Mouse (Mus musculus) frontal cortex, adult (tissue): ENCODE data around the gene Tsc22d2.

ENCODE experiments used
- ATAC-seq: cut with Nextera tagmentation; 2 replicates; pipeline ENCODE4 v1.9.2; 2017; ENCODE audit warnings: mild to moderate bottlenecking, moderate library complexity, mixed read lengths; ENCODE audit not compliant: low TSS enrichment

The Tsc22d2 gene

DNA sequence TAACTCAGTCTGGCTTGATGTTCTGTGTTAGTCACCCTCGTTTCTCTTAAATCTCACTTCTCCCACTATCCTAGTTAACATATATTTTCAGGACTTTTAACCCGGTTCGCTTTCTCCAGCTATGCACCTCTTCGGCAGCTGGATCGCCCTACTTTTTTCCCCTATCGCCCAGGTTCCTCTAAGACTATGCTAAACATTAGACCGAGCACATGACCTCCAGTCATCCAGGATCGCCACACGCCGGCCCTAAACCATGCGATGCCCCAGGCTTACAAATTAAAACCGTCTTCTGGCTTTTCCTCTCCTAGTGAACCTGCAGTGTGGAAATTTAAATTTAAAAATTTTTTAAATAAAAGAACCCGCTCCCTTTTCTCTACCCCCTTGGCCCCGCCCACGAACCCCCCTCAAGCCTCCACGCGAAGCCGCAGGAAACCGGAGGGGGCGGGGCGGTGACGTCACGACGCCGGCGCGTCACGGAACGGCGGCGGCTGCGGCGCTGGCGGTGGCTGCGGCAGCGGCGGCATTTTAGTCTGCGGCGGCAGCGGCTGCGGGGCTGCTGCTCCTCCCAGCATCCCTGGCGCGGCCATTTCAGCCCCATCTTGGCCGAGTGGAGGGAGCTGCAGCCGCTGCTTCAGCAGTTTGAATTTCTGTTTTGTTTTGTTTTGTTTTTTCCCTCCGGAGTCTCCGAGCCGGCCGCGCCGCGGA lies at the start of gene Tsc22d2:
Tsc22d2 (plus strand) TSS at position 482 of the 705 bp plus-strand sequence.
- peak; percentile 68 for ATAC-seq

DNA sequence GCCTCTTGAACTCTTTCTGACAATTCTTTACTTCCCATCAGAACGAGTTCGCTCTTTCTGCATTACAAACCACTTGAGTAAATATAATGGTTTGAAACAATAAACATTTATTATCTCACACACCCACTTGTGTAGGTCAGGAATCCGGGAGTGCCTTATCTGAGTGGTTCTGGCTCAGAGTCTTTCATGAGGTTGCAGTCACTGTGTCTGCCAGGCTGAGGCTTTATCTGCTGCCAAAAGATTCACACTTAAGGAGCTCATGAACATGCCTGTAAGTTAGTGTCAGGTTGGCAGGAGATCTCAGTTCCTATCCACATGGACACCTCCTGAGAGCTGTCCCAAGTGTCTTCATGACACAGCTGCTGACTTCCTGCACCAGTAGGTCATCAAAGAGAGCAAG lies 47.8 kb upstream of the Tsc22d2 start:
- no peak for ATAC-seq

DNA sequence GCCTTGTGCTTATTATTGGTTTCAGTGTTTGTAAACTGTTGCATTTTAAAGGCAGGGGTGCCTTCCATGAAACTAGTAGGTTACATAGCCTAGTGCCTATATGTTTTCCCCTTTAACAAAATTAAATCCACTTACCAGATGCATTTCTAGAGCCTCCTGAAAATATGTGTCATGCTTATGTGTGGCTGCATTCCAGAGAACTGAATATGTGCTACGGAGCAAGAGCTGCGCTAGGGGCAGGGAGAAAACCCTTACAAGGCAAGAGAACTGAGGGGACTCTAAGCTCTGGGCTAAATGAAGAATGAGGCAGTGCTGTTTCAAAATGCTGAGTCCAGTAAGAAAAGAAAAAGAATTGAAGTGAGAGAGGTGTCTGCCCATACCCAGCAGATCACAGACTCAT lies 43.7 kb upstream of the Tsc22d2 start:
- no peak for ATAC-seq

DNA sequence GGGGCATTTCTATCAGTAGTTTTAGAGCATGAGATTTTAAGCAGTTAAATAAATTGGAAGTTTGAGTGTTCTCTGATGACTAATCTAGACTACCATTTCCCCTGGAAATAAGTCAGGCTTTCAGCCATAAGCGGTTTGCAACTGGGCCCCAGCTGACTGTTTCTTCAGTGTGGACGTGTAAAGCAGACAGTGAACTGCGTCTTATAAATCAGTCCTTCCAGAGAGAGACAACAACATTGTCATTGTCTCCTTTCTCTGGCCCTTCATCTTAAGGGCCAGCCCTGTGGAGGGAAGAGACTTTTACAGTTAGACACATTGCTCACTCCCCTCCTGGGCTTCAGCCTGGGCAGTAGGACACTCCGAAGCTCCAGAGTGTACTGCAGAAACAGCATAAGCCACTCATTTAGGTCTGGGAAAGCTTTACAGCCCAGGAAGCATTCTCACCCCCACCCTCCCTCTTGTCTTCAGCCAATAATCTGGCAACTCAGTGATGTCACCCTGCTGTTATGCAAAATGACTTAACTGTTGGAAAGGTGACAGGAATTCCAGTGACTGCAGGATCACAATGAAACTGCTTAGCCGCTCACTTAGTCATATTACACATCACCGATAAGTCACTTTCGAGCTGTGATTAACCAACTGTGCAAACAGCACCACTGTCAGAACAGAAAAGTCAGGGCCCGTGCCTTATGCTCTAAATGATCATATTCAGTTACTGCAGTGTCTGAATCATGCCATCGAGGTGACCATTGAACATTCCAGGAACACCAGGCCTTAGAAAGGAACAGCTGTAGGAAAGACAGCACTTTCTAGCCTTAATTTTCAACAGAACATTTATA lies 42.2 kb upstream of the Tsc22d2 start:
- peak; percentile 88 for ATAC-seq

DNA sequence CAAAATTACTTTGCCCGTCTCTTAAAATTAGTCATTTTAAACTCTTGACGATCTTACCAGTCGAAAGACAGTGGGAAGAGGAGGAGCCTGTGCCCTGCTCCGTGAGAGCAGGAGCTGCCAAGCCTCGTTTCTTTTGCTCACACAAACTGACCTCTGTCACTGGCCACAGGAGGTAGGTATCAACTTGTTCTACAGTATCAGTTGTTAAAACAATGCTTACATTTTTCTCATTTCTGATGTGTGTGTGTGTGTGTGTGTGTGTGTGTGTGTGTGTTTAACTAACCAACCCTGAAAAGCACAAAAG lies 41.7 kb upstream of the Tsc22d2 start:
- peak; percentile 29; the same call in 1 of the 2 replicates for ATAC-seq

DNA sequence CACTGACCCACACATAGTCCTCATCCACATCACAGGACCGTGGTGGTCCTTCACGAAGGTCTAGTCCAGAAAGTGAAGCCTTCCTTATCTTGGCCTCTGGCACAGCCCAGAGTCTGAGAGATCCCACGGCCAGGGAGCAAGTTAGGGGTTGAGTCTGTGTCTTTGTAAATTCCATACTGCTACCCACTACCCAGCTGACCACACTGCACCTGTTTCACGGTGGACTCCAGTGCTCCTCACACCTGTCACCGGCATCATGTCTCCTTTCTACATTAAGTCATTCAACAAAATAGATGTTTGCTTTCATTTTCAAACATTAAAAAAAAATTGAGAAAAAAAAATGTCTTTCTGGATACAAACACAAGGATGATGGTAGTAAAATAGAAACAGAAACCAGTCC lies 40.2 kb upstream of the Tsc22d2 start:
- ATAC-seq, result no peak

DNA sequence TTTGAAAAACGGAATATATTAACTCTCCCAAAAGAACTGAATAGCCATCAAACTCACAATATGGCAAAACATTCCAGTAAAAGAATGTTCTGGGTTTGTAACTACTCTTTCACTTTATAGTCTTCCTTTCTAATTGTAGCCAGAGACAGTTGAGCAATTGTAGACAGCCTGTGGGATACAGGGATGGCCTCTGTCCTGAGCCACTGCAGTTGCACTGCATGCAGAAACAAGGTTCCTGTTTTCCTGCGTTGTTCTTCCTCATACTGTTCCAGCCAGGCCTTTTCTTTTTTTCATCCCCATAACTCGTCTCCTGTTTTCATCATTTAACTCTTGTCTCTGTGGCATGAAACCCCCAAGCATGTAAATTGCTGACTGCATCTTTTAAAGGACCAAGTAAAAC lies 37.8 kb upstream of the Tsc22d2 start:
- ATAC-seq, result no peak

DNA sequence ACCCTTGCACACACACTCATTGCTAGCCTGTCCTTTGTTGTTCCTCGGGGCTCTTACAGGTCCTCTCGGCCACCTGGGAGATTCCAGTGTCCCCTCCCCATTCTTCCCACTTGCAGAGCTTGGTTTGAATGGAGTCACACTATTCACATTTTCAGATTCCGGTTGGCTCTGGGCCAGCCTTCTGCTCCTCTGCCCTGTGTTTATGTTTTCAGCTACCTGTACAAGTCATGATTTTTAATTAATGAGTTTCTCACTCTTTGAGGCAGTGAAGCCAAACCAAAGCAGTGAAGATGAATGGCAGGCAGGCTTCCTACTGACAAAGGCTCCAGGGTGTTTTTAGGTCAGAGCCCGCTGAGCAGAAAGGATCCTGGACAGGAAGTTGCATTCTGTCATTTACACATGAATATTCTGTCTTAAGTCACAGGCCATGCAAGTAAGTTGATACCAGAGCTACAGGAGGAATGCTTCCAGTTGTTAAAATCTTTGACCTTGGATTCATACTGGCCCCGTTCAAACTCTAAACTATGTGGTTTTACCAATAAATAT lies 36.9 kb upstream of the Tsc22d2 start:
- no peak for ATAC-seq

DNA sequence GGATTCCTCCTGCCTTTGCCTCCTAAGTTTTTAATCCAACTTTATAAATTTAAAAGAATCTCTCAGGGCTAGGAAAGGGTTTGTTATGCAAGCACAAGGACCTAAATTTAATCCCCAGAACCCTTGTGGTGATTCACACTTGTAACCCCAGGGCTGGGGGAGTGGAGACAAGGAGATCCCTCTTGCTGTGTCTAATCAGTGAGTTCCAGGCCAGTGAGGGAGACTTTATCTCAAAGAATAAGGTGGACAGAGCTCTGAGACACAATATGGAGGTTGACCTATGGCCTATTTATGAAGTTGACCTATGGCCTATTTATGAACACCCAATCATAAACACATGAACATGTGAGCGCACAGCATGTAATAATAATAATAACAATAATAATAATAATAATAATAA lies 31.8 kb upstream of the Tsc22d2 start:
- ATAC-seq, result no peak

DNA sequence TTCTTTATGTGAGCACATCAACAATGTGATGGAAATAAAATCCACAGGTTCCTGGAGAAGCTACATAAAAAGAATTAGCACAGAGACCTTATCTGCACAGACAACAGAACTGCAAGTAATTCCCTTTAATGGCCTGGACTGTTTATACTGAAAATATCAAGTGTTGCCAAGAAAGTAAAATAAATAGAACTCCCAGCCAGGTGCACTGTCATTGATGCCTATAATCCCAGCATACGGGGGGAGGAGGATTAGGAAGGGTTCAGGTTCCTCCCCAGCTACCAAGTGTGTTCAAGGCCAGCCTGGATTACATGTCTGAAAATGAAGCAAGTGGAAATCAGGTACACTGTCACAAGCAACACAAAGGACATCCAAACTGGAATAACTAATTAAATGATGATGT lies 29.5 kb upstream of the Tsc22d2 start:
- no peak for ATAC-seq

DNA sequence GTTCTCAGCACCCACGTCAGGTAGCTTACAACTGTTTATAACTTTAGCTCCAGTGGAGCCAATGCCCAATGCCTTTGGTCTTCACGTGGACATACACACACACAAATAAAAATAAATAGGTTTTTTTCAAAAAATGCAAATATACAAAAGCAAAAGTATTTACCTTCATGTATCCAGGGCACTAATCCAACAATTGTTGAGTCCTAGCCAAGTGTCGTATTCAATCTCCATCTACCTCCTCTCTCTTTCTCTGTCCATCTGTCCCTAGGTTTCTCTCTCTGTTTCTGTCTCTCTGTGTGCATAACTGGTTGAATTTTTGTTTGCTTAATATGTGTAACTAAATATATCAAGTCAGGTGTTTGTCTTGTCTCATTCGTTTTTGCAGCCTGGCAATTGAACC lies 25.8 kb upstream of the Tsc22d2 start:
- no peak for ATAC-seq

DNA sequence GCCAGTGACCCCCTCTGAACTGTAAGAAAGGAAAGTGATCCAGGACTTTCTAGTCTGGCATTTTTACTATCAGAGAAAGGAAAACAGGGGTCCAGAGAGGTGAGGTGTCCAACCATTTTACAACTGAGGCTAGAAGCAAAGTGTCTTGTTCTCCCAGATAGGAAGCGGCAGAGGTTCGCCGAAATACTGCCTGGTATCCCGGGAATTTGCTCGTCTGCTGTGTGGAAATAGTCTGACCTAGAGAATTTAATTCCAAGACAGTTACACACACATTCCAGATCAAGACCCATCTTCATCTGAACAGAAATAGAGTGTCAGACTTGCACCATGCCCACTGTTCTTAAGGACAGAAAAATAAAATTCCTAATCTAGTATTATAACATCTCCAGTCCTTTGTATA lies 16.0 kb upstream of the Tsc22d2 start:
- no peak for ATAC-seq

DNA sequence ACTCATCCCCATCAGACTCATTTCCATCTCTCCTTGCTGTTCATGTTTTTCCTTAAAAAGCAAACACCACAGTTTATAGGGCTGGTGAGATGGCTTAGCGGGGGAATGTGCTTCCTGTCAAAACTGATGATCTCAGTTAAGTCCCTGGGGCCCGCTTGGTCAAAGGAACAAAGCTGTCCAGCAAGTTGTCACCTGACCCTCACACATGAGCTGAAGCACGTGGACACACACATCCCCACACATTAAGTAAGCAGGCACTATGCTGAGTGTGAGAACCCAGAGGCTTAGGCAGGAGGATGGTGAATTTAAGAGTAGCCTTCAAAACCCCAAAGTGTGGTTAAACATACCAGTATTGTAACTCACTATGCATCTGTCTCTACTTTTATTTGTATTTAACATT lies 14.6 kb upstream of the Tsc22d2 start:
- ATAC-seq, result no peak

DNA sequence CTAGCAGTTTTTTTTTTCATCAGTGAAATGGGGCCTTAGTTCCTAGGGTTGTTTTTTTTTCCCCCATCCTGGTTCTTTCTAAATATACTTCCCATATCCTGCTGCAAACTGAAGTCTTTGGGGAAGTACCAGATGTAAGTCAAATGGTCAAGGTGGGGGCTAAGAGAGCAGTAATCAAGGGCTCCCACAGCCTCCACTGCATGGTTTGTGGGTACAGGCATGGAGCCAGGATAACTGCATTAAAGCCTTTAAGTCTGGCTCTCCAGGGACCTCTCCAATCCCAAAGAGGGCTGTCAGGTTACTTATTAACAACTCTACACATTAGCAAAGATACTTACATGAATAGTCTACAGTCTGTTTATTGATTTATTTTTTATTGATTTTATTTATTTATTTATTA lies 2.8 kb upstream of the Tsc22d2 start:
- ATAC-seq, result no peak

DNA sequence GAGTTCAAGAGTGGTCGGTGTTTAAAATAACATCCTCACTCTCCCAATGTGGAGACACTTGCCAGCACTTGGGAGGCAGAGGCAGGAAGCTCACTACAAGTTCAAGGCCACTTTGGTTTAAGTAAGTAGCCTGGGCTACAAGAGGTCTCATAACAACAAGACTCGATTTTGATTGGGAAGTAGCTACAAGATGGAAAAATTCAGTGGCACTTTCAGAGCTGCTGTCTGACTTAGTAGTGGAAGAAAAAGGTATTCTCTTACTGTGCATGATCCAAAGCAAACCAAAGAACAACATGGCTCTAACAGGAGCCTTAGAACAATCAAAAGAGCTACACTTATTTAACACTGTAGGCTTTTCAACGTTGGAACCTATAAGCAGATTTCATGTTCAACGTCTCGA lies 844 bp upstream of the Tsc22d2 start:
- ATAC-seq, result no peak

DNA sequence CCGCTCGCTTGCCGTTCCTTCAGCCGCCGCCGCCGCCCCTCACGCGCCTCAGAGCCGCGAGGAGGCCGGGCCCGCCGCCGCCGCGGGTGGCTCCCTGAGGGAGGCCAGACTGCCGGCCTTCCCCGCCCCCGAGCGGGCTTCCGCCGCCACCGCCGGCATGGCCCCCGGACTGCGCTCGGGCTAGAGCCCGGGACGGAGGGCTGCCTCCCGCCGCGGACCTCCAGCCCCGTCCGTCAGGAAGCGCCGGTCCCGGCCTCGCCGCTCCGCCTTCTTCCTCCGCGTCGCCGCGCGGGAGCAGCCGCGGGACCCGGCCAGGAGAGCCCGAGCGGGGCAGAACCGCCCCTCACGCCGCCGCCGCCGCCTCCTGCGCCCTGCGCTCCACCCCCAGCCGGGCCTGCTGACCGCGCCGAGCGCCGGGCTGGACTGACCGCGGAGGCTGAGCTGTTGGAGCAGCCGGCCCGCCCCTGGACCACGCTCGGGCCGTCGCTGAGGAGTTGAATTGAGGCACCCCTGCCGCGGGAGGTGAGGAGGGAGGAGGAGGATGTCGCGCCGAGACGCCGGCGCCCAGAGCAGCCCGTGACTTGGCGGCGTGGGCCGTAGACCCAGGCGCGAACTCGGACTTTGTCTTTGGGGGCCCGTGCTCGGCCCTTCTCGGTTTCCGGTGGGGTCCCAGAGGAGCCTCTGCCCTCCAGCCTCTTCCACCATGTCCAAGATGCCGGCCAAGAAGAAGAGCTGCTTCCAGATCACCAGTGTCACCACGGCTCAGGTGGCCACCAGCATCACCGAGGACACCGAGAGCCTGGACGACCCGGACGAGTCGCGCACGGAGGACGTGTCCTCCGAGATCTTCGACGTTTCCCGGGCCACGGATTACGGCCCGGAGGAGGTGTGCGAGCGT lies 720 bp downstream of the Tsc22d2 start:
- peak; percentile 54 for ATAC-seq

DNA sequence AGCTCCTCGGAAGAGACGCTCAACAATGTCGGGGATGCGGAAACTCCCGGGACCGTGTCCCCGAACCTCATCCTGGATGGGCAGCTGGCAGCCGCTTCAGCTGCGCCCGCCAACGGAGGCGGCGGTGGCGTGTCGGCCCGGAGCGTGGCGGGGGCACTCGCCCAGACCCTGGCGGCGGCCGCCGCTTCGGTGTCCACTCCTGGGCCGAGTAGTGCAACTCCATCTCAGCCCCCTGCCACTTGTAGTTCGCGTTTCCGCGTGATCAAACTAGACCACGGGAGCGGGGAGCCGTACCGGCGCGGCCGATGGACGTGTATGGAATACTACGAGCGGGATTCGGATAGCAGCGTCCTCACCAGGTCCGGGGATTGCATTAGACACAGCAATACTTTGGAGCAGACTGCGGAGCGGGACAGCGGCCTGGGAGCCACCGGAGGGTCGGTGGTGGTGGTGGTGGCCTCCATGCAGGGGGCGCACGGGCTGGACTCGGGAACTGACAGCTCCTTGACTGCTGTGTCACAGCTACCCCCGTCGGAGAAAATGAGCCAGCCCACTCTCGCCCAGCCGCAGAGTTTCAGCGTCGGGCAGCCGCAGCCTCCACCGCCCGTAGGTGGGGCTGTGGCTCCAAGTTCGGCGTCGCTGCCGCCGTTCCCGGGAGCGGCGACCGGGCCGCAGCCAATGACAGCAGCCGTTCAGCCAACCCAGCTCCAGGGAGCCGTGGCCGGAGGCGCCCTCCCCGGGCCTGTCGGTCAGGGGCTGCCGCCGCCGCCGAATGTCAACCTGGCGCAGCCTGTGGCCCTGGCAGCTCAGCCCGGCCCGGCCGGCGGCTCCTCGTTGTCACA lies 1.6 kb downstream of the Tsc22d2 start:
- peak; percentile 56 for ATAC-seq

DNA sequence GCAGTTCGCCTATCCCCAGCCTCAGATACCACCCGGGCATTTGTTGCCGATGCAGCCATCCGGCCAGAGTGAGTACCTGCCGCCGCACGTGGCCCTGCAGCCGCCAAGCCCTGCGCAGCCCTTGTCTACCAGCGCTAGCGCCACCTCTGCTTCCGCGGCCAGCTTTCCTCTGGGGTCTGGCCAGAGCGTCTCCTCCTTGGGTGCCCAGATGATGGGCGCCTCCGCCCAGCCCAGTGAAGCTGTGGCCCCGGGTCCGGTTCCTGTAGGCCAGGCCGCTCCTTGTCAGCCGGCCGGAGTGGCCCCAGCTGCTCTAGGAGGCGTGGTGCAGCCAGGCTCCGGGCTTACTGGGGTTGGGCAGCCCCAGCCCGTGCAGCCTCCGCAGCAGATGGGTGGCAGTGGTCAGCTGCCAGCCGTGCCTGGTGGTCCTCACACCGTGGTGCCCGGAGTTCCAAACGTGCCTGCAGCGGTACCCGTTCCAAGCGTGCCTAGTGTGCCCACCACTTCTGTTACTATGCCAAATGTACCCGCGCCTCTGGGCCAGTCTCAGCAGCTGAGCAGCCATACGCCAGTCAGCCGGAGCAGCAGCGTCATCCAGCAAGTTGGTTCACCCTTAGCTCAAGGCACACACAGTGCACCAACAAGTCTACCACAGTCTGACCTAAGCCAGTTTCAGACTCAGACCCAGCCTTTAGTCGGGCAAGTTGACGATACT lies 2.4 kb downstream of the Tsc22d2 start:
- ATAC-seq, result peak; percentile 14

DNA sequence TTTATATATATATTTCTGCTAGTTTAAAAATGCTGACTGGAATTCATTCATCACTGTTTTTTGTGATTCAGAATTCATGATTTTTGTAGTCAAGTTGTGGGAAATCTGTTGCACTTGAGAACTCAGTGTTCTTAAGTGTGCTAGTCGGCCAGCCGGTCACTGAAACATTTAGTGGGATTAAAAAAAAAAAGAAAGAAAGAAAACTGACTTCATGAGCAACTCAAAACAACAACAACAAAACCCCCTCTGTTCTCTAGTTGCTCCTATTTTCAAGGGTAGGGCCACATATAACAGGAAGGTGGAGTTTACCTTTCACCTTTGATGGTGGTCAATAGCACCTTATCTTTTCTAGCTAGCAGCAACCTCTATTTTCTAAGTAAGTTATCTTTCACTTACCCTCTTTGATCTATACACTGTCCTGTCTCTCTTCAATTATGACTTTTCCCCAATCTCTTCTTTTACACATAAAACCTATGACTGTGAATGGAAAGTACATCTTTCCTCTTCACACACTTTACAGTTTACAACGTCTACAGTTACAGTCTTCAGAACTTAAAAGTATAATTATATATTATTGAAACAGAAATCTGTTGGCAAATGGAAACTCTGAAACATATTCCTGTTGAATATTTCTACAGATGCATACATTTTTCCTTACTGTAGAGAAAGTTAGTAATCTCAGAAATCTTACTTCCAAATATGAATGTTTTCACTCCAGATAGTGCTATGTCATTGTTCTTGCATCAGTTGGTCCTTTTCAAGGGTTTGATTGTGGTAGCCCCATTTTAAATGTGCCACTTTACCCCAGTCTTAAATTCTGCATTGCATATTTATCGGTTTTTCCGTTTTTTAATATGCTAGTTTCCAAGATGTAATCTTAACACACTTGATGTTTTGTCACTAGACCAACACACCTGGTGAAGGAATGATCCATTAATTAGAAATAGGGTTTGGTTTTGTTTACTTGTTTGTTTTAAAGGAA lies 4.5 kb downstream of the Tsc22d2 start:
- no peak for ATAC-seq
